Mouse (Mus musculus) CH12.LX (cell line): ENCODE results near the gene Suv39h1. TPM values are rescaled to one million over a fixed set of nuclear protein-coding genes. Genes with fewer than 3 reads are reported as not detected.

Source experiments
- DNase-seq: peaks from one replicate; pipeline ENCODE4 v3.0.0-alpha.2; 2013; ENCODE audit errors: extremely low read depth
- H3K27ac ChIP-seq: 2 replicates; pipeline ENCODE4 v1.5.1; 2012; ENCODE audit warnings: low read depth, mild to moderate bottlenecking, control low read depth, moderate library complexity; ENCODE audit not compliant: insufficient read depth
- H3K27me3 ChIP-seq: replicated peaks from 2 replicates; pipeline ENCODE3; 2012; ENCODE audit warnings: inconsistent platforms
- H3K36me3 ChIP-seq, 2 experiments: replicated peaks in 1 of 2; 2 replicates each; pipeline versions ENCODE3 to v1.6.1; 2012; ENCODE audit warnings: inconsistent platforms in 1 of 2, low read length in 1 of 2, mild to moderate bottlenecking in 1 of 2, mixed read lengths in 1 of 2, moderate library complexity in 1 of 2; ENCODE audit not compliant: control insufficient read depth in 1 of 2, insufficient read depth in 1 of 2
- H3K4me1 ChIP-seq, 2 experiments: 2 replicates each; pipeline ENCODE4 v1.6.1; 2012; ENCODE audit warnings: inconsistent platforms in 1 of 2, moderate library complexity in 1 of 2; ENCODE audit not compliant: insufficient read depth in 2 of 2, control insufficient read depth in 1 of 2
- H3K4me2 ChIP-seq: 2 replicates; pipeline ENCODE4 v1.6.1; 2012; ENCODE audit warnings: low read depth, mild to moderate bottlenecking, control low read depth; ENCODE audit not compliant: poor library complexity, insufficient read depth, severe bottlenecking
- H3K4me3 ChIP-seq, 3 experiments: fragments of 150-350 bp in 1 of 3; sonication (generic) in 1 of 3; replicated peaks in 1 of 3; 2 replicates each; pipeline versions ENCODE3 to v1.5.1; 2011 to 2012; ENCODE audit warnings: low read depth in 2 of 3, low read length in 2 of 3, mild to moderate bottlenecking in 2 of 3, moderate library complexity in 2 of 3, control low read depth in 1 of 3, improper control_type of control experiment in 1 of 3, inconsistent platforms in 1 of 3, mixed read lengths in 1 of 3; ENCODE audit not compliant: poor library complexity in 1 of 3
- H3K79me2 ChIP-seq: replicated peaks from 2 replicates; pipeline ENCODE4 v1.6.1; 2012; ENCODE audit warnings: mild to moderate bottlenecking, moderate library complexity; ENCODE audit not compliant: control insufficient read depth, poor library complexity, insufficient read depth, severe bottlenecking; ENCODE audit errors: extremely low read depth
- H3K9ac ChIP-seq: 2 replicates; pipeline ENCODE4 v1.6.1; 2012; ENCODE audit warnings: low read depth, mild to moderate bottlenecking, control low read depth, moderate library complexity; ENCODE audit not compliant: insufficient read depth
- H3K9me3 ChIP-seq: replicated peaks from 2 replicates; pipeline ENCODE3; 2012; ENCODE audit warnings: low read length, inconsistent platforms, mixed read lengths
- CHD1 ChIP-seq: IDR thresholded peaks from 2 replicates; pipeline ENCODE4 v1.6.1; 2012; ENCODE audit warnings: low read depth, low read length, improper control_type of control experiment, inconsistent platforms
- CTCF ChIP-seq, 2 experiments: IDR thresholded peaks in 1 of 2; conservative IDR thresholded peaks in 1 of 2; 2 replicates each; pipeline ENCODE4 v1.5.1; 2011 to 2012; ENCODE audit warnings: low read depth in 2 of 2, low read length in 2 of 2, improper control_type of control experiment in 1 of 2, inconsistent platforms in 1 of 2, mild to moderate bottlenecking in 1 of 2, moderate library complexity in 1 of 2
- ELF1 ChIP-seq: IDR thresholded peaks from 2 replicates; pipeline ENCODE4 v1.6.1; 2014; ENCODE audit warnings: low read depth, mild to moderate bottlenecking, inconsistent platforms, low read length, improper control_type of control experiment
- EP300 ChIP-seq: IDR thresholded peaks from 2 replicates; pipeline ENCODE4 v1.6.1; 2011; ENCODE audit warnings: low read length, improper control_type of control experiment
- GABPA ChIP-seq: IDR thresholded peaks from 2 replicates; pipeline ENCODE4 v1.6.1; 2012; ENCODE audit warnings: low read depth, low read length, improper control_type of control experiment, inconsistent platforms; ENCODE audit not compliant: insufficient replicate concordance
- HCFC1 ChIP-seq: IDR thresholded peaks from 2 replicates; pipeline ENCODE4 v1.6.1; 2012; ENCODE audit warnings: low read depth, mild to moderate bottlenecking, inconsistent platforms, low read length, improper control_type of control experiment
- JUN ChIP-seq: IDR thresholded peaks from 2 replicates; pipeline ENCODE4 v1.6.1; 2011; ENCODE audit warnings: low read depth, mild to moderate bottlenecking, low read length, improper control_type of control experiment, moderate library complexity; ENCODE audit not compliant: insufficient read depth
- MAX ChIP-seq: IDR thresholded peaks from 2 replicates; pipeline ENCODE4 v1.6.1; 2011; ENCODE audit warnings: low read length, improper control_type of control experiment
- MYC ChIP-seq: IDR thresholded peaks from 2 replicates; pipeline ENCODE4 v1.6.1; 2011; ENCODE audit warnings: low read depth, mild to moderate bottlenecking, improper control_type of control experiment, low read length
- NELFE ChIP-seq: IDR thresholded peaks from 2 replicates; pipeline ENCODE4 v1.6.1; 2011; ENCODE audit warnings: low read depth, low read length, improper control_type of control experiment
- RAD21 ChIP-seq: IDR thresholded peaks from 2 replicates; pipeline ENCODE4 v1.6.1; 2011; ENCODE audit warnings: low read depth, mild to moderate bottlenecking, low read length, improper control_type of control experiment, moderate library complexity
- SMC3 ChIP-seq: IDR thresholded peaks from 2 replicates; pipeline ENCODE4 v1.6.1; 2011; ENCODE audit warnings: low read depth, low read length, improper control_type of control experiment
- TBP ChIP-seq: conservative IDR thresholded peaks from 2 replicates; pipeline ENCODE4 v1.6.1; 2011; ENCODE audit warnings: low read depth, low read length, improper control_type of control experiment
- UBTF ChIP-seq: IDR thresholded peaks from 2 replicates; pipeline ENCODE4 v1.6.1; 2012; ENCODE audit warnings: low read depth, mild to moderate bottlenecking, inconsistent platforms, low read length, improper control_type of control experiment, moderate library complexity
- USF2 ChIP-seq: conservative IDR thresholded peaks from 2 replicates; pipeline ENCODE4 v1.6.1; 2011; ENCODE audit warnings: low read depth, low read length, improper control_type of control experiment
- ZNF384 ChIP-seq: IDR thresholded peaks from 2 replicates; pipeline ENCODE4 v1.6.1; 2012; ENCODE audit warnings: low read depth, low read length, improper control_type of control experiment, inconsistent platforms
- dilution Hi-C: fragments of 300-500 bp; cut with MboI; formaldehyde crosslinking; loops from 2 replicates; pipeline ENCODE4 v1.14.3; 2020; ENCODE audit warnings: low sequenced_read_pairs; ENCODE audit not compliant: extremely low pct_unique_long_range_greater_than_20kb, extremely low pct_ligation_motif_present
- in situ Hi-C: fragments of 300-500 bp; cut with MboI; formaldehyde crosslinking; loops from 3 replicates; pipeline ENCODE4 v1.14.3; 2019; ENCODE audit warnings: low sequenced_read_pairs, low pct_ligation_motif_present, low pct_unique_long_range_greater_than_20kb, mixed read lengths
- polyA plus RNA-seq: library from polyadenylated mRNA; unstranded; fragments of >175 nt; gene quantifications from 2 replicates; pipeline ENCODE4 v1.2.1, GENCODE M21; 2012; ENCODE audit warnings: low read depth; ENCODE audit not compliant: insufficient read length
- total RNA-seq, 2 experiments: library from RNA; depleted of rRNA; stranded (reverse); fragments of 300-350 nt in 1 of 2; fragments of >200 nt in 1 of 2; gene quantifications; 2 replicates each; pipeline ENCODE4 v1.2.3; 2012 to 2014

Gene Suv39h1
- total and polyA plus RNA-seq, 3 experiments, result 40.6 to 73.7 (median 51.4) TPM

GRCm38 (mm10) chrX:8101017-8101416, 26.5 kb upstream of the Suv39h1 start:
- no peak overlapping the region for H3K4me3 ChIP-seq
- DNase-seq, result no peak
- H3K36me3 ChIP-seq, result no peaks in the 10 kb centered on the region
- no peak overlapping the region for H3K27ac ChIP-seq
- no peak overlapping the region for H3K9ac ChIP-seq
- TF ChIP-seq GABPA, result no peak
- no peak for TF ChIP-seq MYC
- TF ChIP-seq ZNF384, result peak; percentile 45
- TF ChIP-seq RAD21, result peak; percentile 49
- TF ChIP-seq SMC3, result peak; percentile 12; the same call in 1 of the 2 replicates
- no peak for TF ChIP-seq CHD1
- peak in 1 of 2 experiments; percentile 49; a peak in 2 of 4 replicates for TF ChIP-seq CTCF (conservative IDR thresholded peaks at IDR 0.05 in 1 of 2, IDR thresholded peaks at IDR 0.05 in 1 of 2; ENCODE audit: low read depth in 2 of 2, low read length in 2 of 2)
- H3K4me2 ChIP-seq, result no peak overlapping the region
- H3K4me1 ChIP-seq, result no peaks in the 10 kb centered on the region
- no peaks in the 10 kb centered on the region; the same call in 1 of the 2 replicates for H3K79me2 ChIP-seq
- no peaks in the 10 kb centered on the region for H3K9me3 ChIP-seq
- dilution Hi-C loops (no loop called here), in situ Hi-C loops (loop anchor here (25.0 kb wide), 1 partner anchor 189 kb away; the partner anchor contains the start of genes Gm10490, Gm10491 and Pcsk1n)
- H3K27me3 ChIP-seq, result no peaks in the 10 kb centered on the region

- Histone ChIP-seq H3K36me3 (no peaks in the 10 kb centered on the region), H3K27me3 (no peaks in the 10 kb centered on the region), H3K9me3 (no peaks in the 10 kb centered on the region), H3K4me3 (no peak overlapping the region), H3K27ac (no peak overlapping the region), H3K4me2 (no peak overlapping the region), H3K9ac (no peak overlapping the region)
- in situ Hi-C loops, result no loop called here
- TF ChIP-seq JUN, result no peak
- no peak for TF ChIP-seq RAD21
- TF ChIP-seq MAX, result no peak
- no peak for TF ChIP-seq EP300
- no peak for TF ChIP-seq UBTF
- no peak for TF ChIP-seq TBP
- TF ChIP-seq ELF1, result no peak
- no peak for TF ChIP-seq HCFC1
- no peak for TF ChIP-seq CHD1
- no peak for TF ChIP-seq ZNF384
- TF ChIP-seq USF2, result no peak
- TF ChIP-seq NELFE, result no peak
- TF ChIP-seq, all 38 proteins: peak for 0
- dilution Hi-C loops, result no loop called here
- no peaks in the 10 kb centered on the region; the same call in 1 of the 2 replicates for H3K79me2 ChIP-seq
- DNase-seq, result no peak
- no peaks in the 10 kb centered on the region for H3K4me1 ChIP-seq
Observed at GRCm38 (mm10) chrX:8099435-8099834, 24.9 kb upstream of the Suv39h1 start.
